Mouse (Mus musculus) spleen, adult 18-20 months (tissue): ENCODE results near the gene Ces2c.
"Not testable (repeated sequence)": the region's sequence is repeated elsewhere in the genome, so short reads cannot be mapped to it uniquely, and the experiment has no call there.

Source experiments
- DNase-seq, 2 experiments: peaks; one replicate each; pipeline ENCODE4 v3.0.0; 2022; ENCODE audit warnings: mixed read lengths in 2 of 2

Gene Ces2c

GRCm38 (mm10) chr8:104846831-104847230 is at the start of gene Ces2c:
Gene Ces2c (plus strand): TSS chr8:104847068.
- DNase-seq: no peak

GRCm38 (mm10) chr8:104799385-104799784 is 47.5 kb upstream of the Ces2c start:
- DNase-seq: no peak

- no peak for DNase-seq
Measured at GRCm38 (mm10) chr8:104806127-104806526, 40.7 kb upstream of the Ces2c start.

GRCm38 (mm10) chr8:104808542-104809413 is 38.1 kb upstream of the Ces2c start:
- no peak for DNase-seq

GRCm38 (mm10) chr8:104809436-104809835 is 37.4 kb upstream of the Ces2c start:
- no peak for DNase-seq

- DNase-seq: no peak
Measured at GRCm38 (mm10) chr8:104826912-104827311, 20.0 kb upstream of the Ces2c start.

- no peak for DNase-seq
Measured at GRCm38 (mm10) chr8:104828221-104828620, 18.6 kb upstream of the Ces2c start.

GRCm38 (mm10) chr8:104831440-104831839 is 15.4 kb upstream of the Ces2c start, which contains the start of gene Ces2b:
Gene Ces2b (plus strand): TSS chr8:104831572.
- no peak for DNase-seq

- DNase-seq: no peak
Measured at GRCm38 (mm10) chr8:104841360-104842078, 5.3 kb upstream of the Ces2c start.

GRCm38 (mm10) chr8:104847741-104848462 is 1.0 kb downstream of the Ces2c start:
- DNase-seq: no peak

- DNase-seq: not testable (repeated sequence)
Measured at GRCm38 (mm10) chr8:104866844-104867531, 20.1 kb downstream of the Ces2c start.

- DNase-seq: not testable (repeated sequence)
Measured at GRCm38 (mm10) chr8:104868876-104869275, 22.0 kb downstream of the Ces2c start.

GRCm38 (mm10) chr8:104886223-104886926 is 39.5 kb downstream of the Ces2c start:
- DNase-seq: not testable (repeated sequence)

- DNase-seq: no peak
Measured at GRCm38 (mm10) chr8:104901746-104902145, 54.9 kb downstream of the Ces2c start.
